Mouse (Mus musculus) adrenal gland (tissue): Measurements from ENCODE around the gene St6gal1.

Experiments
- intact Hi-C: fragments of 180-260 bp; cut with DNase I; formaldehyde crosslinking; loops from one replicate; pipeline ENCODE4 v1.15.1; 2025

St6gal1 gene

GRCm38 (mm10) chr16:23249762-23250161, 25.2 kb downstream of the St6gal1 start:
- intact Hi-C loops, result no loop called here

GRCm38 (mm10) chr16:23250556-23251444, 26.3 kb downstream of the St6gal1 start:
- intact Hi-C loops, result no loop called here

GRCm38 (mm10) chr16:23251445-23251773, 26.9 kb downstream of the St6gal1 start:
- intact Hi-C loops, result no loop called here

GRCm38 (mm10) chr16:23253620-23254019, 29.1 kb downstream of the St6gal1 start:
- intact Hi-C loops, result no loop called here

GRCm38 (mm10) chr16:23254062-23254461, 29.5 kb downstream of the St6gal1 start:
- intact Hi-C loops, result no loop called here

GRCm38 (mm10) chr16:23256638-23257037, 32.1 kb downstream of the St6gal1 start:
- intact Hi-C loops, result no loop called here

GRCm38 (mm10) chr16:23258429-23258822, 33.9 kb downstream of the St6gal1 start:
- intact Hi-C loops, result no loop called here

GRCm38 (mm10) chr16:23258823-23259457, 34.4 kb downstream of the St6gal1 start:
- intact Hi-C loops, result no loop called here

- intact Hi-C loops, result no loop called here
Observed at GRCm38 (mm10) chr16:23259580-23259979, 35.0 kb downstream of the St6gal1 start.

- intact Hi-C loops, result no loop called here
Observed at GRCm38 (mm10) chr16:23262131-23262768, 37.7 kb downstream of the St6gal1 start.

- intact Hi-C loops, result no loop called here
Observed at GRCm38 (mm10) chr16:23262846-23263245, 38.3 kb downstream of the St6gal1 start.

- intact Hi-C loops, result loop anchor here (5.0 kb wide), 1 partner anchor 33 kb away; no protein-coding TSS in a partner anchor
Observed at GRCm38 (mm10) chr16:23264999-23265398, 40.5 kb downstream of the St6gal1 start.

GRCm38 (mm10) chr16:23265481-23265880, 40.9 kb downstream of the St6gal1 start:
- intact Hi-C loops, result loop anchor here (5.0 kb wide), 1 partner anchor 33 kb away; no protein-coding TSS in a partner anchor

GRCm38 (mm10) chr16:23266293-23266692, 41.8 kb downstream of the St6gal1 start:
- intact Hi-C loops, result loop anchor here (5.0 kb wide), 1 partner anchor 34 kb away; no protein-coding TSS in a partner anchor

GRCm38 (mm10) chr16:23266896-23267295, 42.4 kb downstream of the St6gal1 start:
- intact Hi-C loops, result loop anchor here (5.0 kb wide), 1 partner anchor 35 kb away; no protein-coding TSS in a partner anchor

GRCm38 (mm10) chr16:23268231-23268630, 43.7 kb downstream of the St6gal1 start:
- intact Hi-C loops, result loop anchor here (5.0 kb wide), 1 partner anchor 36 kb away; no protein-coding TSS in a partner anchor

GRCm38 (mm10) chr16:23269056-23269983, 44.8 kb downstream of the St6gal1 start:
- intact Hi-C loops, result loop anchor here (5.0 kb wide), 1 partner anchor 37 kb away; no protein-coding TSS in a partner anchor

GRCm38 (mm10) chr16:23269984-23270912, 45.7 kb downstream of the St6gal1 start:
- intact Hi-C loops, result loop anchor here (5.0 kb wide), 1 partner anchor 38 kb away; no protein-coding TSS in a partner anchor

- intact Hi-C loops, result no loop called here
Observed at GRCm38 (mm10) chr16:23270913-23271253, 46.3 kb downstream of the St6gal1 start.
